Mouse (Mus musculus) kidney, embryonic 14.5 days (tissue): ENCODE data around the gene Ylpm1. TPM values are rescaled to one million over a fixed set of nuclear protein-coding genes. Genes with fewer than 3 reads are reported as not detected.

Source experiments
- polyA plus RNA-seq: library from polyadenylated mRNA; unstranded; fragments of >200 nt; fragmentation: Nextera tagmentation; extraction: Ambion mirVana; gene quantifications from 2 replicates; pipeline ENCODE4 v1.2.1, GENCODE M21; 2014

The Ylpm1 gene
- polyA plus RNA-seq, 1 experiment from 2014 or later = 47.0 TPM

Other genes starting within 250 kb of the Ylpm1 start
- 50.2 and 59.0 TPM in 2 replicates for gene Npc2, start 223.2 kb upstream of the Ylpm1 start, polyA plus RNA-seq
- gene Isca2, start 223.1 kb upstream of the Ylpm1 start, polyA plus RNA-seq = 138 and 170 TPM in 2 replicates
- 0.08 TPM in 1 of 2 replicates, not detected in the other for gene Ltbp2, start 119.8 kb upstream of the Ylpm1 start, polyA plus RNA-seq
- gene Fcf1, start 25.4 kb upstream of the Ylpm1 start, polyA plus RNA-seq = 153 and 212 TPM in 2 replicates
- gene Arel1, start 25.4 kb upstream of the Ylpm1 start, polyA plus RNA-seq = 8.4 and 15.7 TPM in 2 replicates
- gene Prox2, start 114.4 kb downstream of the Ylpm1 start, polyA plus RNA-seq = 2.9 and 3.3 TPM in 2 replicates
- gene Dlst, start 114.5 kb downstream of the Ylpm1 start, polyA plus RNA-seq = 68.1 and 119 TPM in 2 replicates
- 0.61 and 1.0 TPM in 2 replicates for gene Rps6kl1, start 154.9 kb downstream of the Ylpm1 start, polyA plus RNA-seq
- 16.3 and 21.9 TPM in 2 replicates for gene Pgf, start 181.5 kb downstream of the Ylpm1 start, polyA plus RNA-seq
- 95.7 and 105 TPM in 2 replicates for gene Eif2b2, start 223.2 kb downstream of the Ylpm1 start, polyA plus RNA-seq